Mouse (Mus musculus): ENCODE results near the gene Crat.

DNA sequence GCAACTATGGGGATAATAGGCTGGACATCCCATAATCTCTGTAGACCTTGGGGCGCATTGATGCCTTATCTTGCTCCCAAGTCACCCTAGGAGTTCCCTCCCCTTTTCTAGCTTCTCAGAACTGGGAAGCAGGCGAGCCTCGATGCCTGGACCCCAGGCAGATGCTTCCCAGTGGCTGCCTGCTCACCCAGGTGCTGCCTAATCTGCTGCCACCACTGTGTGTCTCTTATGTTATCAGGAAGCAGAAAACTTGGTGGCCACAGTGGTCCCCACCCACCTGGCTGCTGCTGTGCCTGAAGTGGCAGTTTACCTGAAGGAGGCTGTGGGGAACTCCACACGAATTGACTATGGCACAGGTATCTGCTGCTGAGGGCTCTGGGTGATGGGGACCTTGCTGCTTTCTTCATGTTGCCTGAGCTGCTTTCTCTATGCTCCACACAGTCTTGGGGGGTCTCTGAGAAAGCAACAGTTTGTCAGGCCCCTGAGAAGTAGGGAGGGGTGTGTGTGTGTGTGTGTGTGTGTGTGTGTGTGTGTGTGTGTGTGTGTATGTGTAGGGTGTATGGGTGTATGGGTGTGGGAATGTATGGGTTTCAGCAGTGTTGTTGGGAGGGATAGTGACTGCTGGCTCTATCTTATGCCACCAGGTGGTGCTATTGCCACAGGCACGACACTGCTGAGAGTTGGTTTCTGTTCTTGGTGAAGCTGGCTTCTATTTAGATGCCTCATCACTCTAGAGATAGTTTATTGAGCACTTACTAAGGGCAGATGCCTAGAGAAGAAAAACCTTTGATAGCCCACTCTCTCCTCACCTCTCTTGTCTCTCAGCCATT, 19.9 kb upstream of the Crat start:
- peak; percentile 96 for TF ChIP-seq CTCF (IDR thresholded peaks at IDR 0.05; ENCODE audit: low read depth)
- no peak for TF ChIP-seq EP300 (IDR thresholded peaks at IDR 0.05; ENCODE audit: low read depth)
